Mouse (Mus musculus) lung, postnatal 4 days (tissue): ENCODE data around the gene Dnah7b.
"Not testable (repeated sequence)": the region's sequence is repeated elsewhere in the genome, so short reads cannot be mapped to it uniquely, and the experiment has no call there.

Experiments used
- DNase-seq, 2 experiments: peaks; one replicate each; pipeline ENCODE4 v3.0.0; 2021

Gene Dnah7b

GRCm38 (mm10) chr1:46325942-46326341 lies 259.8 kb downstream of the Dnah7b start:
- not testable (repeated sequence) for DNase-seq

- not testable (repeated sequence) for DNase-seq
Observed at GRCm38 (mm10) chr1:46345301-46345700, 279.2 kb downstream of the Dnah7b start.

- not testable (repeated sequence) for DNase-seq
Observed at GRCm38 (mm10) chr1:46380641-46381040, 314.5 kb downstream of the Dnah7b start.

DNA sequence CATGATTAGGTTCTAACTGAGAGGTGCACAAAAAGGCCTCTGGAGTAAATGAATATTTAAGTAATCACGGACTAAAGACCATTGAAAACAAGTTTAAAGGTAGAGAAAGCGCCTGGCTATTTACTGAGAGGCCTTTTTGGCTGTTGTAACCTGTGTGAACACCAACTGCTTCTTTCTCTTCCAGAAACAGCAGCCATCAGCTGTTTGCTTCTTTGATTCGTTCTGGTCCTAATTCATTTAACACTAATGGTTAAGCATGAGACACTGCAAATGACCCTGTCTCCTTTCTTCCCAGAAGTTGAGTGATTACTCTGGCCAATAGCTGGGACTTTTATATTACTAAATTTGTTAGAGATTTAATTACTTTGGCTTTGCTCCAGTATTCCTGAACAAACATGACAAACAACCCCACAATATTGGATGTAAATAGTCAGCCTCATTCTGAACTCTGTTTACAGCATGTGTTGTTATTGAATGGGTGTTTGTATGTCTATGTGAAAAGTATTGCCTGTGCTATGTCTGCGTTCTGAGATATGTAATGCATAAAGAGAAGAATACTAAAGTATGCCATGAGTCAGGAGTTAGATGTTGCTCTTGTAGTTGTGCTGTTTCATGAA lies 328.7 kb downstream of the Dnah7b start:
- not testable (repeated sequence) for DNase-seq

DNA sequence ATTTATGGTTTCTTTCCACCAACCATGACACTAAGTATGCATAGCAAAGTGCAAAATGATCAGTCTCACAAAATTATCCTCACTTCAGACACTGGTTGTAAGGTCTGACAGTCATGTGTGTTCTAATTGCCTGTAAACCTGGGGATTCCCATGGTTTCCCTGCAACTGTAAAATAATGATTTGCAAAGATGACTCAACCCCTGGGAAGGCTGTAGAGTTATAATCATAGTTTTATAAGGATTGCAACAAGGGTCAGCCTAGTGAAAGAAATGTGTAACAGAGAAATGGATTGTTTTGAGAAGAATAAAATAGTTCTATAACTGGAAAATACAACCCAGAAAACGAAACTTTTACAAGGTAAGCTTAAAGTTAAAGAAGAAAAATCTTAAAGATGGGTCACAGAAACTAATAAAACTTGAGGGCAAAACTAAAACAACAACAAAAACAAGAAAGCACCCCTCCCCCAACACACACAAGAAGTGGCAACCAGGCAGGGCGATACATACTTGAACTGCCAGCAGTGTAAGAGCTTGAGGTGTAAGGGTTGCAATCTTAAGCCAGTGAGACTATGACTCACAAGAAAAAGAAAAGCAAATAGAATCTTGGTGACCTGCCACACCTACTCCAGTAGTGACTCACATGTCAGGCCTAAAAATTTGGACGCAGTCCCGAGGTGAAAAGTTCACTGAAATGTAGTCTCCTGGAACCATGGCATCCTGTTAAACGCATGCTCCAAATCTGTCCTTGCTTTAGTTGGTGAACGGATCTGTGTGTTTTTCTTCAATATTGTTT lies 342.4 kb downstream of the Dnah7b start:
- peak; percentile 23 to 27 for DNase-seq

DNA sequence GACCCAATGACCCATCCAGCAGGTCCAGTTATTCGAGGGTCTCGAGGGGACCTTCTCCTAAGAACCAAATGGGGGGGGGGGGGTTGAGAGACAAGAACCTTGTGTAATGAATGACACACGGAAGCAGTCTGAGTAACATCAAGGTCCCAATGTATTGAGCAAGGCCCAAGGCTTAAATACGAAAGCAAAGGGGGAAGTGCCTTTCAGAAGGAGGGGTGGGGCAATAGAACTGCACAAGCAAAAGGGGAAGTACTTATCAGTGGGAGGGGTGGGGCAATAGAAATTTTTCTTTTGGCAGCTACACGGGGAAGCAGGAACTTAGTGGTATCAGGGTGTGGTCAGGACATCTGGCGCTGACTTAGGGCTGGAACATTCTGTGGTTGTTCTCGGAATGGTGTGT lies 348.7 kb downstream of the Dnah7b start:
- not testable (repeated sequence) for DNase-seq

GRCm38 (mm10) chr1:46416946-46417345 lies 350.8 kb downstream of the Dnah7b start:
- not testable (repeated sequence) for DNase-seq

- not testable (repeated sequence) for DNase-seq
Observed at GRCm38 (mm10) chr1:46418966-46419365, 352.9 kb downstream of the Dnah7b start.
